Mouse (Mus musculus): ENCODE results near the gene Ercc8. TPM values are rescaled to one million over a fixed set of nuclear protein-coding genes. Genes with fewer than 3 reads are reported as not detected.
A peak's percentile ranks its signal among the peaks of the same experiment; 100 is the strongest.

Ercc8 gene
- polyA plus RNA-seq, 1 experiment from 2014 or later: 32.0 TPM

- 97% methylated on average over 8 of the region's 8 CpGs for WGBS
Measured at GRCm38 (mm10) chr13:108144086-108144485, 14.4 kb upstream of the Ercc8 start.

GRCm38 (mm10) chr13:108151782-108152181, 6.7 kb upstream of the Ercc8 start:
- Histone ChIP-seq H3K9ac (ENCODE audit: low read depth, low read length) (no peak overlapping the region), H3K4me1 (ENCODE audit: control insufficient read depth, insufficient read depth, low read length) (peaks cover 3% of the 10 kb centered on the region), H3K9me3 (replicated peaks; ENCODE audit: control insufficient read depth, low read length, poor library complexity, severe bottlenecking) (no peaks in the 10 kb centered on the region), H3K27me3 (ENCODE audit: control insufficient read depth, insufficient read depth, low read depth, low read length) (no peaks in the 10 kb centered on the region), H3K27ac (ENCODE audit: low read length) (no peak overlapping the region), H3K4me3 (ENCODE audit: low read depth, low read length) (no peak overlapping the region), H3K4me2 (ENCODE audit: low read length) (no peak overlapping the region), H3K36me3 (ENCODE audit: control insufficient read depth, insufficient read depth, low read length) (no peaks in the 10 kb centered on the region)
- ATAC-seq: no peak

More at GRCm38 (mm10) chr13:108144086-108144485, 14.4 kb upstream of the Ercc8 start:
- no peak for ATAC-seq
- Histone ChIP-seq H3K4me3 (ENCODE audit: low read depth, low read length) (no peak overlapping the region), H3K4me2 (ENCODE audit: low read length) (no peak overlapping the region), H3K36me3 (ENCODE audit: control insufficient read depth, insufficient read depth, low read length) (no peaks in the 10 kb centered on the region), H3K9me3 (replicated peaks; ENCODE audit: control insufficient read depth, low read length, poor library complexity, severe bottlenecking) (no peaks in the 10 kb centered on the region), H3K9ac (ENCODE audit: low read depth, low read length) (no peak overlapping the region), H3K4me1 (ENCODE audit: control insufficient read depth, insufficient read depth, low read length) (no peaks in the 10 kb centered on the region), H3K27me3 (ENCODE audit: control insufficient read depth, insufficient read depth, low read depth, low read length) (no peaks in the 10 kb centered on the region), H3K27ac (ENCODE audit: low read length) (no peak overlapping the region)

GRCm38 (mm10) chr13:108152650-108153372, 5.7 kb upstream of the Ercc8 start:
- ATAC-seq: peak; percentile 56; the same call in 1 of the 2 replicates
- no peak overlapping the region for H3K27ac ChIP-seq (ENCODE audit: low read length)
- 60% methylated on average over 8 of the region's 8 CpGs for WGBS

GRCm38 (mm10) chr13:108157156-108157555, 1.4 kb upstream of the Ercc8 start:
- H3K36me3 ChIP-seq (ENCODE audit: control insufficient read depth, insufficient read depth, low read length): no peaks in the 10 kb centered on the region
- H3K27ac ChIP-seq (ENCODE audit: low read length): no peak overlapping the region
- peaks cover 17% of the 10 kb centered on the region for H3K4me1 ChIP-seq (ENCODE audit: control insufficient read depth, insufficient read depth, low read length)
- no peak for ATAC-seq
- WGBS: 79% methylated on average over 2 of the region's 2 CpGs
- no peak overlapping the region for H3K4me3 ChIP-seq (ENCODE audit: low read depth, low read length)
- no peaks in the 10 kb centered on the region for H3K9me3 ChIP-seq (replicated peaks; ENCODE audit: control insufficient read depth, low read length, poor library complexity, severe bottlenecking)
- no peaks in the 10 kb centered on the region for H3K27me3 ChIP-seq (ENCODE audit: control insufficient read depth, insufficient read depth, low read depth, low read length)
- no peak overlapping the region for H3K9ac ChIP-seq (ENCODE audit: low read depth, low read length)
- no peak overlapping the region for H3K4me2 ChIP-seq (ENCODE audit: low read length)

More at GRCm38 (mm10) chr13:108152650-108153372, 5.7 kb upstream of the Ercc8 start:
- H3K4me1 ChIP-seq (ENCODE audit: control insufficient read depth, insufficient read depth, low read length): peaks cover 9% of the 10 kb centered on the region
- no peaks in the 10 kb centered on the region for H3K27me3 ChIP-seq (ENCODE audit: control insufficient read depth, insufficient read depth, low read depth, low read length)
- H3K4me3 ChIP-seq (ENCODE audit: low read depth, low read length): no peak overlapping the region
- H3K36me3 ChIP-seq (ENCODE audit: control insufficient read depth, insufficient read depth, low read length): no peaks in the 10 kb centered on the region
- H3K9me3 ChIP-seq (replicated peaks; ENCODE audit: control insufficient read depth, low read length, poor library complexity, severe bottlenecking): no peaks in the 10 kb centered on the region
- no peak overlapping the region for H3K4me2 ChIP-seq (ENCODE audit: low read length)
- no peak overlapping the region for H3K9ac ChIP-seq (ENCODE audit: low read depth, low read length)

GRCm38 (mm10) chr13:108157732-108158464, 633 bp upstream of the Ercc8 start:
- Histone ChIP-seq H3K9ac (ENCODE audit: low read depth, low read length) (peak overlapping the region; percentile 74), H3K36me3 (ENCODE audit: control insufficient read depth, insufficient read depth, low read length) (0 out of 2 replicates have a peak, but pooled peaks cover 2% of the 10 kb centered on the region), H3K4me3 (ENCODE audit: low read depth, low read length) (peak overlapping the region; percentile 85), H3K27ac (ENCODE audit: low read length) (no peak overlapping the region; the same call in 1 of the 2 replicates), H3K4me1 (ENCODE audit: control insufficient read depth, insufficient read depth, low read length) (peaks cover 15% of the 10 kb centered on the region), H3K9me3 (replicated peaks; ENCODE audit: control insufficient read depth, low read length, poor library complexity, severe bottlenecking) (no peaks in the 10 kb centered on the region), H3K27me3 (ENCODE audit: control insufficient read depth, insufficient read depth, low read depth, low read length) (no peaks in the 10 kb centered on the region), H3K4me2 (ENCODE audit: low read length) (peak overlapping the region; percentile 71)
- 3% methylated on average over 40 of the region's 42 CpGs for WGBS
- peak; percentile 72 for ATAC-seq

- 6% methylated on average over 8 of the region's 8 CpGs for WGBS
- ATAC-seq: no peak
- H3K9ac ChIP-seq (ENCODE audit: low read depth, low read length): peak overlapping the region; percentile 79
- 0 out of 2 replicates have a peak, but pooled peaks cover 4% of the 10 kb centered on the region for H3K36me3 ChIP-seq (ENCODE audit: control insufficient read depth, insufficient read depth, low read length)
- no peak overlapping the region for H3K27ac ChIP-seq (ENCODE audit: low read length)
- peak overlapping the region; percentile 86 for H3K4me2 ChIP-seq (ENCODE audit: low read length)
- no peaks in the 10 kb centered on the region for H3K27me3 ChIP-seq (ENCODE audit: control insufficient read depth, insufficient read depth, low read depth, low read length)
- H3K4me3 ChIP-seq (ENCODE audit: low read depth, low read length): peak overlapping the region; percentile 85
- H3K9me3 ChIP-seq (replicated peaks; ENCODE audit: control insufficient read depth, low read length, poor library complexity, severe bottlenecking): no peaks in the 10 kb centered on the region
- H3K4me1 ChIP-seq (ENCODE audit: control insufficient read depth, insufficient read depth, low read length): peaks cover 15% of the 10 kb centered on the region
Measured at GRCm38 (mm10) chr13:108159241-108159575, 677 bp downstream of the Ercc8 start.

GRCm38 (mm10) chr13:108159963-108160362, 1.4 kb downstream of the Ercc8 start:
- Histone ChIP-seq H3K27me3 (ENCODE audit: control insufficient read depth, insufficient read depth, low read depth, low read length) (no peaks in the 10 kb centered on the region), H3K36me3 (ENCODE audit: control insufficient read depth, insufficient read depth, low read length) (0 out of 2 replicates have a peak, but pooled peaks cover 4% of the 10 kb centered on the region), H3K4me2 (ENCODE audit: low read length) (0 out of 2 replicates have a peak overlapping the region, but pooled peaks have one; percentile 26), H3K4me3 (ENCODE audit: low read depth, low read length) (no peak overlapping the region), H3K27ac (ENCODE audit: low read length) (no peak overlapping the region), H3K4me1 (ENCODE audit: control insufficient read depth, insufficient read depth, low read length) (peaks cover 15% of the 10 kb centered on the region), H3K9ac (ENCODE audit: low read depth, low read length) (0 out of 2 replicates have a peak overlapping the region, but pooled peaks have one; percentile 10), H3K9me3 (replicated peaks; ENCODE audit: control insufficient read depth, low read length, poor library complexity, severe bottlenecking) (no peaks in the 10 kb centered on the region)
- no peak for ATAC-seq
- WGBS: 66% methylated on average over 7 of the region's 7 CpGs

GRCm38 (mm10) chr13:108163912-108164311, 5.4 kb downstream of the Ercc8 start:
- H3K27me3 ChIP-seq (ENCODE audit: control insufficient read depth, insufficient read depth, low read depth, low read length): no peaks in the 10 kb centered on the region
- H3K4me2 ChIP-seq (ENCODE audit: low read length): no peak overlapping the region
- H3K36me3 ChIP-seq (ENCODE audit: control insufficient read depth, insufficient read depth, low read length): 0 out of 2 replicates have a peak, but pooled peaks cover 4% of the 10 kb centered on the region
- 94% methylated on average over 9 of the region's 9 CpGs for WGBS
- H3K27ac ChIP-seq (ENCODE audit: low read length): no peak overlapping the region
- H3K9ac ChIP-seq (ENCODE audit: low read depth, low read length): no peak overlapping the region
- no peaks in the 10 kb centered on the region for H3K9me3 ChIP-seq (replicated peaks; ENCODE audit: control insufficient read depth, low read length, poor library complexity, severe bottlenecking)
- ATAC-seq: no peak
- H3K4me3 ChIP-seq (ENCODE audit: low read depth, low read length): no peak overlapping the region
- peaks cover 8% of the 10 kb centered on the region for H3K4me1 ChIP-seq (ENCODE audit: control insufficient read depth, insufficient read depth, low read length)

DNA sequence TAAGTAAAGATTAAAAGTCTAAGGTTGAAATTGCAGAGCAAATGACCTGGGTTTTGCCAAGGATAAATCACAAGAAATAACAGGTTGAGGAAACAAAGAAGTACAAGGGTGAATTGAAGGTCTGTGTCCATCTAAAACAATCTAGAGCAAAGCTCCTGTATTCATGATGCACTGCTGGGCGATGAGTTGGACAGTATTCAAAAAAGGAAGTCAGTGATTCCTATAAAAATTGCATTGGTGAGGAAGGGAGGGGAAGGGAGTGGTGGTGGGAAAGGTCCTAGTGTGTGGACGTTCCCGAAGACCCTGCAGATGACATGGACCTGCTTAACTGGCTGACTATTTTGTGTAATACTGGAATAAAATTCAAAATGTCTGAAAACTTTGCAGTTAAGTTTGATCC, 6.1 kb downstream of the Ercc8 start:
- Histone ChIP-seq H3K4me2 (ENCODE audit: low read length) (no peak overlapping the region), H3K9ac (ENCODE audit: low read depth, low read length) (no peak overlapping the region), H3K27ac (ENCODE audit: low read length) (no peak overlapping the region), H3K4me3 (ENCODE audit: low read depth, low read length) (no peak overlapping the region), H3K36me3 (ENCODE audit: control insufficient read depth, insufficient read depth, low read length) (0 out of 2 replicates have a peak, but pooled peaks cover 4% of the 10 kb centered on the region), H3K4me1 (ENCODE audit: control insufficient read depth, insufficient read depth, low read length) (peaks cover 4% of the 10 kb centered on the region), H3K9me3 (replicated peaks; ENCODE audit: control insufficient read depth, low read length, poor library complexity, severe bottlenecking) (no peaks in the 10 kb centered on the region), H3K27me3 (ENCODE audit: control insufficient read depth, insufficient read depth, low read depth, low read length) (no peaks in the 10 kb centered on the region)
- no peak for ATAC-seq
- 89% methylated on average over 3 of the region's 3 CpGs for WGBS
